Mouse (Mus musculus) mammary gland, adult 2 months (tissue): ENCODE results near the gene Nr1h5. TPM values are rescaled to one million over a fixed set of nuclear protein-coding genes. Genes with fewer than 3 reads are reported as not detected.

Experiments
- polyA plus RNA-seq: library from polyadenylated mRNA; depleted of rRNA; stranded (reverse); fragments of >200 nt; gene quantifications from 2 replicates; pipeline ENCODE4 v1.2.3, GENCODE M21; 2012; ENCODE audit warnings: low replicate concordance; rRNA removed

Gene Nr1h5
- polyA plus RNA-seq: not detected in 2 replicates

DNA sequence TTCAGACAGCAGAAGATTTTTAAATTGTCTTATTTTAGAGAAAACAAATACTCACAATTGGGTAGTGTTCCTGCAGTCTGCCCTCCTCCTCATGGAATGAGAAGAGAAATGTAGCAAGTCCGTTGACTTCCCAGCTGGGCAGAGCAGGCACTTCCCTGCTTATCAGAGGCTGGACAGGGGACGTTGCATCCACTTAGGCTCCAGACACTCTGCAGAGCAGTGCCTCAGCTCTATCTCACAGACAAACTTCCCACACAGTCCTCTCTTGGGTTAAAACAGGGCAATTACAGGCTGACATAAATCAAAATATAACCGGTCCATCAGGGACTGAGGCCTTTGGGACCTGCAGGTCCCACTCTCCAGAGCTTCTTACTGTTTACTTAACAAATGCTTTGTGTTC lies at the start of gene Nr1h5:
Nr1h5 (minus strand) TSS at position 101 of the 400 bp plus-strand sequence.

DNA sequence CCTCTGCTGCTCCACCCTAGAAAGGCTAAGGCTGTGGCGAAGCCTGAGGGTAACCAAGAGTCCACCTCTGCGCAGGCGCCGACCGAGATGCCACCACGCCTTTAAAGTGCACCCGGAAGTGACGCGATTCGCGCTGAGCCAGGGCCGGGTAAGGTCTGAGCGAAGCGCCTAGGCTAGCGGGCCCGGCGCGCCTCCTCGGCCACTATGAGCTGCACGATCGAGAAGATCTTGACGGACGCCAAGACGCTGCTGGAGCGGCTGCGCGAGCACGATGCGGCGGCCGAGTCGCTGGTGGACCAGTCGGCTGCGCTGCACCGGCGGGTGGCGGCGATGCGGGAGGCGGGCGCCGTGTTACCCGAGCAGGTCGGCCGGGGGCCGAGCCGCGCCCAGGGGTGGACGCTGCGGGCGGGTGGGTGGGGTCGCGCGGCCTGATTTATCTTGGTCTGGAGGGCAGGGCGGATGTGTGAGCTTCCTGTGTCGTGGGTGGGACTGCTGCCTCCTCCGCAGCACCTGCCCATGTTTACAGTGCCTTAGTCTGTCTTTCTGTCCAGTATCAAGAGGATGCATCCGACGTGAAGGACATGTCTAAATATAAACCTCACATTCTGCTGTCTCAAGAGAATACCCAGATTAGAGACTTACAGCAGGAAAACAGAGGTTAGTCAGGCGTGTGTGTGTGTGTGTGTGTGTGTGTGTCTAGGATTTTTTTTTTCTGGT lies 31.8 kb upstream of the Nr1h5 start, which contains the start of gene Sike1:
Sike1 (plus strand) TSS at position 104 of the 717 bp plus-strand sequence.

DNA sequence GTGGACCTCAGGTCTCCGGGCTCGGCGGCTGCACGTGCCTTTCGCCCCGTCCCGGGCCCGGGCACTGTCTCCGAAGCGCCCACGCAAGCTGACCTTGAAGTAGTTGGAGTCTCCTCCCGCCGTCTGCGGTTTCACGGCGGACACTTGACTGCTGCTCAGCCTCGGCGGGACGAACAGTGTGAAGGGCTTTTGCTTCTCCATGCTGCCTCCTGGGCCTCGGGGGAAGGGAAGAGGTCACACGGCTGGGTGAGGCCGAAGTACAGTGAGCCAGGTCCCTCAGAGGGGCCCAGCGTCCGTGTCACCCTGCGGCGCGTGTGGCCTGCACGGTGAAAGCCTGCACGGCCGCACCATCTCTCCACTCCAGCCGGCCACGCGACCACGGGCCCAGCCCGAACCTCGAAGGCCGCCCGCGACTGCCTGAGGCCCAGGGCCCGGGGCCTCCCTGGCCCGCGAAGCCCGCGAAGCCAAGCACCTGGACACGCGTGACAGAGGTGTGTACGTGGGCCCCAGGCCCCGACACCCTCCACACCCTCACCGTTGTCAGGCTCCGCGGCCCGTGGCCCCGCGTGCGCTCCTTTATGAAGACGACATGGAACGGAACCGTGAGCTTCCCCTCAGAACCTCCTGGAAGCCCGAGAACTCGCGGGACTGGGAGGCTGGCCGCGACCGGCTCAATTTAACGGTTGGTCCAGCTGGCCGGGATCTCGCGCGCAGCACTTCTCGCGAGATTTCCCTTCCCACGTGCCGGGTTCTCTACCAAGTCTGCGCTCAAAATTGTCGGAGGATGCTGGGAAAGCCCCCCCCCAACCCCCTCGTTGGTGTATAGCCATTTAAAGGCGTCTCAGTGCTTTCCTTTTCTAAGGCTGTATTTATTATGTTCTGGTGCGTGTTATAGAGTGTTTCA lies 28.2 kb downstream of the Nr1h5 start, which contains the start of gene Sycp1:
Sycp1 (minus strand) TSS at position 650 of the 904 bp plus-strand sequence.

Other genes with a start within 250 kb of the Nr1h5 start
- 1.1 and 4.5 TPM in 2 replicates for gene Tspan2, start 229.6 kb downstream of the Nr1h5 start, polyA plus RNA-seq
- not detected in 2 replicates for gene Tshb, start 181.4 kb downstream of the Nr1h5 start, polyA plus RNA-seq
- gene Sycp1, start 28.0 kb downstream of the Nr1h5 start, polyA plus RNA-seq: not detected in 2 replicates
- 17.6 and 27.7 TPM in 2 replicates for gene Sike1, start 31.6 kb upstream of the Nr1h5 start, polyA plus RNA-seq
- gene Csde1, start 56.3 kb upstream of the Nr1h5 start, polyA plus RNA-seq: 18.7 and 55.8 TPM in 2 replicates
- 12.0 and 29.8 TPM in 2 replicates for gene Nras, start 94.2 kb upstream of the Nr1h5 start, polyA plus RNA-seq
- gene Ampd1, start 109.9 kb upstream of the Nr1h5 start, polyA plus RNA-seq: 1.1 and 210 TPM in 2 replicates
- gene Dennd2c, start 138.5 kb upstream of the Nr1h5 start, polyA plus RNA-seq: 1.1 and 3.1 TPM in 2 replicates
- gene Bcas2, start 207.5 kb upstream of the Nr1h5 start, polyA plus RNA-seq: 17.3 and 21.6 TPM in 2 replicates